Mouse (Mus musculus): ENCODE results near the gene Copg2. TPM values are rescaled to one million over a fixed set of nuclear protein-coding genes. Genes with fewer than 3 reads are reported as not detected.

The Copg2 gene
- 8.1 and 9.7 TPM in 2 replicates for polyA plus RNA-seq (2012; rRNA removed)

DNA sequence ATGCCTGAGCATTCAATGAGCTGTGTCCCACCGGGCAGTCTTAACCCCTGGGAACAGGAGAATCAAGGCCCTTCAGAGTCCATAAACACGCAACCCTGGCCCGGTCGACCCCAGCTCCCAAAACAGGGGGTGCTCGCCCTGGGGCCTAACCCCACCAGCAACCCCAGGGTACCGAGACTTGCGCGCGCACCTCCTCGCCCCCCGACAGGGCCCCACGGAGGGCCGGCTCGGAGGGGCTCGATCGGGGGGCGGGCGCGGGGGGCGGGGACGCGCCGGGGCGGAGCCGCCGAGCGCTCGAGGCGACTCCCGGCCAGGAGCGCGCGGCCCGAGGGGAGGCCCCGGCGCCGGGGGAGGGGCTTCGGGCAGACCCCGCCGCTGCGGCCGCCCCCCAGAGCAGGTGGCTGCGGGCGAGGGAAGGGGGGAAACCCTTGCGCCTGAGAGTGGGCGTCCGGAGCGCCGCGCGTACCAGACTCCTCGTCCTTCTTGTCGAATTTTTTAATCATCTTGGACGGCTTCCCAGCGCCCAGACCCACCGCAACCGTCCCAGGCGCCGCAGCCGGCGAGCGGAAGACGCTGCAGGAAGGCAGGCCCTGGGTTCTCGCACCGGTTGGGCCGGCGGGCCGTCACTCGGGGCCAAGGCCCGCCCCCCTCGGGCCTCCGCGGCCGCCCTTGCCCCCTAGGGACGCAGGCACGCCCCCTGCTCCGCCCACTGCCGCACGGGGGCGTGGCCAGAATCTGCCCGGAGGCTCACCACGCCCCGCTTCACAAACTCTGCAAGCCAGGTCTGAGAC is at the start of gene Copg2:
TSS of gene Copg2 (minus strand) at position 600 of the 791 bp plus-strand sequence.

DNA sequence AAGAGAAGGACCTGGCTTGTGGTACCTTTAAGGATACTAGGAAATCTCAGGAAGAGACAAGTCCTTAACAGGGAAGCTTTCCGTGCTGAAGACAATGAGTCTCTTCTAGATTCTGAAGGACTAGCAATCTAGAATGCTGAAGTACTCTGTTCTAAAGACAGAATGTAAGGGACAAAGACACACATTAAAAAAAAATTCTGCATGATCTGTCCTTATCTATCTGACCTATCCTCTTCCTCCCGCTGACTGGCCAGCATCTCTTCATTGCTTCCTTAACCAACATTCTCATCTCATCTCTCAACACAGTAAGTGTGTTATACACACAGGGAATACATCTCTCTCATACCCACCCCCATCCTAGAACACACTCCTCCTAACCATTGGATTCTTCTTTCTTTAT is 18.9 kb upstream of the Copg2 start, which contains the start of gene Tsga13:
TSS of gene Tsga13 (minus strand) at position 101 of the 400 bp plus-strand sequence.

GRCm38 (mm10) chr6:30723331-30723730 is 173.3 kb downstream of the Copg2 start, which contains the start of gene Mest:
Gene Mest (plus strand): TSS chr6:30723547.

Other genes with a start within 250 kb of the Copg2 start
- gene Cep41, start 203.0 kb downstream of the Copg2 start, polyA plus RNA-seq (2012; rRNA removed) = 3.6 and 4.1 TPM in 2 replicates
- 117 and 123 TPM in 2 replicates for gene Mest, start 173.2 kb downstream of the Copg2 start, polyA plus RNA-seq (2012; rRNA removed)
- 0.09 TPM in 1 of 2 replicates, not detected in the other for gene Tsga13, start 18.8 kb upstream of the Copg2 start, polyA plus RNA-seq (2012; rRNA removed)
- gene Klf14, start 62.3 kb upstream of the Copg2 start, polyA plus RNA-seq (2012; rRNA removed) = 0.16 and 0.21 TPM in 2 replicates